Mouse (Mus musculus): ENCODE results near the gene Tstd2.

The Tstd2 gene

DNA sequence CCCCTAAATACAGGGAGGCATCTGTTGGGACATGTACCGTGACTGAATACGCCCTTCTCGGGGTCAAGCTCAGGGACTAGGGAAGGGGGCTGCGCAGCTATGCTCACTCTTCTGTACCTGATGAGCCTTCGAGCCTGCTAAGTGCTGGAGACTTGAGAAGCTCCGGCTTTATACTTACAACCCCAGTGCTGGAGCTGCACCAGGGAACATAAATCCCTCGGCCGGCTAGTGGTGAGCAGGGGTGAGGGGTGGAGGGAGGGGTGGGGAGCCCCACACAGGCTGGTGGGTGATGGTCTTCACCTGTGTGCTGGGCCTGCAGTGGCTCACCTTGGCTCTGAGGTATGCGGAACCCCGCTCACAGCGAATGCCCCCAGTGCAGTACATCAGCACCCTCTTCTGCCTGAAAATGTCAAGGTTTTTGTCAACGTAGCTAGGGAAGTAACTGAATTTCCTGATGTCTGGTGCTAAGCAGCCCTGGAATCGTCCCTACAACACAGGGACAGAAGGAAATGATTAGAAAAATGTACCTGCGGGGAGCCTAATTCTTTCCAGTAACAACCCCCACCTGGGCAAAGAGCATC lies 18.9 kb downstream of the Tstd2 start:
- in situ Hi-C loops (cut with MboI) = no loop called here

DNA sequence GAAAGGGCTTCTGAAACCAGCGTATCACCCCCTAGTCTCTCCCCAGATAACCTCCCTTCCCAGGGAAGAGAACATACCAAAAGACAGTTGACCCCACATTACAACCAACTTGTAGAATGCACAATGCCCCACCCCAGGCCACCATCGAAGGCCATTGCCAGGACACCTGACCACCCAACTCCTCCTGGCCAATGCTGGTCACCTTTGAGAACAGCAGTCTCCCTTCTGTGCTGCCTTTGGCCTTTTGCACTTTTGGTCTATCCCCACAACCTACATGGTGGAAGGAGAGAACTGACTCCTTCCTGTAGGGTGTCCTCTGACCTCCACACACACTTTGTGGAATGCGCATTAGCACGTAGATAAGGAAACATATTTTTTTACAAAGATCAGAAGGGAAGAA lies 21.0 kb downstream of the Tstd2 start:
- in situ Hi-C loops (cut with MboI) = no loop called here

DNA sequence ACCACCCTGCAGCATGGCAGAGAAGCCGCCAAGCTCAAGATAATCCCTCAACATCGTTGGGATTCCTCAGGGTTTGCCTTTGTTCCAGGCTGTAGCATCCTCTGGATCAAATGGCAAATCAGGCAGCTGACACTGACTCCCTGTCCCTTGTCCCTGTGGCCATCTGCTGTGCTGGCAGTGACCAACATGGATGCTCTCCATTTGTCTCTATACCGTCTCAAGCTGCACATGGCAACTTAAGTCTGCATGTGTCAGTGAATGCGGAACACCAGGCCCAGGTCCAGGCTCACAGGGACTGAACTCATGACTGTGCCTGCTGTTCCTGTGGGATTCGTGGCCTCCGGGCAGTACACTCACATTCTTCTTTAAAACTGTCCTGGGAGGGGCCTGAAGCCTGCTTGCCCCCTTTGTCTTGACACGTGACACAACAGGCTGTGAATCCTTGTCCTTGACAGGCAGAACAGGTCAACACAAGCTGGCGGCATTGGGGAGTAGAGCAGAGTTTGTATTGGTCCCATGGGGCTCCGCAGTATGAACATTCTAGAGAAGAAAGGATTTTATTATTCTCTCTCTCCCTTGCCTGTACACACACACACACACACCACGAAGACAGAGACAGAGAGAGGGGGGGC lies 21.8 kb downstream of the Tstd2 start:
- in situ Hi-C loops (cut with MboI) = no loop called here

DNA sequence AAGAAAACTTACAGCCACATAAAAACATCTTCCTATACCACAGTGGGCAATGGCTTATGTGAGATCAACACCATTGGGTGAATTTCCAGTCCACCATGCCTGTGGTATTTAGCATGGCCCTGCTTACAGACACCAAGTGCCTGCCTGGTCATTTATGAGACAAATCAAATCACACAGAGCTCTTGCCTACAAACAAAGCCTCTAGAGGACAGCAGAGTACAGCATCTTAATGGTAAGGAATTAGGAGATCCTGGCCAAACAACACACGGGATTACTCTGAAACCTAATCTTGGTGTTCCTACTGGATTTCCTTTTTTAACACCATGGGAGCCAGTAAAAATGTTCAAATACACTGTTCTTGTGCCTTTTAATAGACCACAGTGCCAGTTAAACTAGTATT lies 23.2 kb downstream of the Tstd2 start:
- in situ Hi-C loops (cut with MboI) = no loop called here

DNA sequence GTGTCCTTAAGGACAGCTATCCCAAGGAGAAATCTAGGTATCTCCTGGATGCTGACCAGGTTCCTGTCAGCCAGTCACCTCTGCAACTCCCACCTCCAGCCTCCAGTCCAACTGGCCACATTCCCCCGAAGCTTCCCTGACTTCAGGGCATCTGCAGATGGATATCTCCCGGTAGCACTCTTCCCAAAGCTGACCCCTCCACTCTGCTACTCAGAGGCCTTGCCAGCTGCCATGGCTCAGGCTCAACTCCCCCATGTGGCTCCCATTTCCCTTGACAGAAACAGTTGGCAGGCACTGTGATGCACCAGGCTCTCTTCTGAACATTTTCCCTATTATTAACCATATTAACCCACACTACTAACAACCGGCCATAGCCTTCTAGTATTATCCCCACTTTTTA lies 27.1 kb downstream of the Tstd2 start:
- in situ Hi-C loops (cut with MboI) = no loop called here

DNA sequence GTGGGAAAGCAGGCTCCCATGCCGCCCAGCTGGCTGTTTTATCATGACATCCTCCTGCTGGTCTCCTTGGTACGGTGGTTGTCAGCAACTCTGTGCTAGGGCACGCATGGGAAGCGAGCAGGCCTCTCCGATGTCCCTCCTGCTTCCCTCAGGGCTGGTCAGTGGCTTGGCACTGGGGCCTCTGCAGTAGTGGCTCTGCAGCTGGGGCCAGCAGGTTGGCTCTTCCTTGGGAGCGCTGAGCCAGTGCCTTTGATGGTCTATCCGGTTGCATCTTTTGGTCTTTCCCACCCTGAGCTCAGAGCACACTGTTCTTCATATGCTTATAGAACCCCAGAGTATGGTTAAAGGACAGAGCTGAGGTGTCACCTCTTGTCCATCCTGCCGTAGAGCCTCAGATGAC lies 28.4 kb downstream of the Tstd2 start:
- in situ Hi-C loops (cut with MboI) = no loop called here

DNA sequence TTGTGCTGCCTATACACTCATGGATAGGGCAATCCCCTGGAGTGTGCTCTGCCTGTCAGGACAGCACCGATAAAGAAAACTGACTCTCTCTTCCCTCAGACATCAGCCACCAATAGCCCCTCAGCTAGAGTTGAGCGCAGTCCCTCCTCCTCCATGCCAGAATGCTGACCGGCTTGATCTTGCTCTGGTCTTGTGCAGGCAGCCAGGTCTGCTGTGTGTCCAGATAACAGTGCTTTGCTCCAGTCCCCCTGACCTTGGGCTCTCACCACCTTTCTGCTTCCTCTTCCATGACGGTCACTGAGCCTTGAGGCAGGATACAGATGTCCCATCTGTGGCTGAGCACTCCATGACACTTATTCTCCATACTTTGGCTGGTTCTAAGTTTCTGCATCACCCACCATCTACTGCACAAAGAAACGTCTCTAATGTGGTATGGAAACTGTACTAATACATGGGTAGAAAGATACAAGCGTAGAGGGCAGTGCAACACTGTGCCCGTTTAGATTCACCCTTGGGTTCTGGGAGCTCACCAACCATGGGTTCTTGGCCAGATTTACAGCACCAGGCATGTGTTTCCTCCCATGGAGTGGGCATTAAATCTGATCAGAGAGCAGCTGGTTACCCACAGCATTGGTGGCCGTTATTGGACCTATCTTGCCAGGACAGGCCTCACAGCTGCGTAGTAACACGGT lies 36.3 kb downstream of the Tstd2 start:
- in situ Hi-C loops (cut with MboI) = no loop called here

DNA sequence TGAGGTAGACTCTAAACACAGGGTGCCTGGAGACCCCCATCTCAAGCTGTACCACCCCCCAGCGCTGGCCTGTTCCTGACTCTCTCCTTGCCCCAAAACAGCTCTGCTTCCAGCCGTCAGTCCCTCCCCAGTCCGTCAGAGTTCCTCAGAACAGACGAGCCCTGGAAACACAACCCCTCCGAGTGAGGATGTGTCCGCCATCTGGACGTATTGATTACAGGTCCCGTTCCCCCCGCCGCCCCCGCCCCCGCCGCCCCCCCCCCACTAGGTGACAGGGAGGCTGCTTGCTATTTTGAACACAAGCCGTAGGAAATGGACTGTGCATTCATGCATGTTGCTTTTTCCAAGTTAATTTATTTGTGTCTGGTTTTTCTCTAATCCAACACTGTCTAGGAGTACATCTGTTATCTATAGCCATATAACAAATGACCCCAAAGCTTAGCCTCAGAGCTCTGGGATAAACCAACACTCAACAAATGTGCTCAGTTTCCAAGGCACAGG lies 37.2 kb downstream of the Tstd2 start:
- in situ Hi-C loops (cut with MboI) = no loop called here

DNA sequence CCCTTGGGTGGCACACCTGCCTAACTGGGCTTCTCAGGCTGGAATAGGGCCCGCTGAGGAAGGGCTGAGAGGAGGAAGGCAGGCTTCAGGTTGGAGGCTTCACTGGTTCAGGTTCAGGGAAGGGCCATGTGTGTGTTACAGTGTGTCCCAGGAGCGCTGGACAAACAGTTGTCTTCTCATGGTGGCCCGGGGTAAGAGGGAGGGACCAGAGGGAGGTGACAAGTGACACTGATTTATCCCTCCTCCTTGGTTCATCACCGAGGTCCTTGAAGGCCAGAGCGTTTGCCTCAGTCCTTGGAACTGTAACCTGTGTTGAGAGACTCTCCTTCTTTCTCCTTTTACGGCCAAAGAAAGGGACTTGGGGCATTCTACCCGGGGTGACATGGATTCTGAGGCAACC lies 38.0 kb downstream of the Tstd2 start:
- in situ Hi-C loops (cut with MboI) = no loop called here

DNA sequence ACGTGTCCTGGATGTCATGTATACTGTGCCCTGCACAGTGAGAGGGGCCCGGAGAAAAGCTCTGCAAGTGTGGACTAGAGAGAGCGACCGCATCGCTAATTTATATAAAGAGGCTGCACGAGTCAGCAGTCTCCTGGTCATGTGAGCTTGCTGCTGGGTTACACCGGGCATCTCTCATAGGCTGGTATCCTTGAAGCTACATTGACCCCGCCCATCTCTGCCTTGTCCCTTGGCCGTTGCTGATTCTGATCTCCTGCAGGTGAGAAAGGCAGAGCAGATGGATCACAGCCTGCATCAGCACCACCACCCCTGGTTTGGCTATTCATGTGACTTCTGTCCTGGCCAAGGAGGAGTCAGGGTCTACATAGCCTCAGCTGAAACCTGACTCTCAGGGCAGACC lies 39.4 kb downstream of the Tstd2 start:
- in situ Hi-C loops (cut with MboI) = no loop called here

DNA sequence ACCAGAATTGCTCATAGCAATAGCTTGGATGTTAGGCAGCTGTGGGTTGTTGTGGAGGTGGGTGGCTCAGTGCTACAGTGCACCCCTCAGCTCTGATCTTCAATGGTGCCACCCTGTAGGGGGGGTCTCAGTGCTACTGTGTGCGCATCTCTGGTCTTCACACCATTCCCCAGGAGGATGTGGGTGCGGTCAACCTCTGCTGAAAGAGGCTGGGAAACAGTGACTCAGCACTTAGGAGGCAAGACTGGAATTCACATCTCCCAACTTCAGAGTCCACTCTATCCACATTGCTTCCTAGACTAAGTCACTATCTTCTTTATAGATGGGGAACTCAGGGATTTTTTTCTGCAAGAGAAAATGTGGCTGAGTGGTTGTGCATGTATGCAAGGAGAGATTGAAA lies 40.9 kb downstream of the Tstd2 start:
- in situ Hi-C loops (cut with MboI) = no loop called here

DNA sequence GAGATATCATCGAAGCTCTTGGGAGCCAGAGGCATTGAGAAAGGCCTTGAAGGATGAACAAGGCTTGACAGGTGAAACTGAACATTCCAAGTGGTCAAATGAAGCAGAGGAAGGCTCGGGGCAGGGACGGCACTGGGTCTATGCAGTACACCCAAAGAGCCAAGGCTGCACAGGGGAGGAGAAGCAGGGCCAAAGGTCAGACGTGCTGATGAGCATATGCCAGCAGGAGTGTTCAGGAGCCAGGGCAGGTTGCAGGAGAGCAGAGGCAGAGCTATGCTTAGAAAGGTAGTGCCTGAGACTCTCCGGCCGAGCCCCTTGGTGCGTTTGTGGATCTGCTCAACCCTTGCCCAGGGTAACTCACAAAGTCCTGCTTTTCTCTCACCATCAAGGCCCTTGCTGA lies 41.9 kb downstream of the Tstd2 start:
- in situ Hi-C loops (cut with MboI) = no loop called here

DNA sequence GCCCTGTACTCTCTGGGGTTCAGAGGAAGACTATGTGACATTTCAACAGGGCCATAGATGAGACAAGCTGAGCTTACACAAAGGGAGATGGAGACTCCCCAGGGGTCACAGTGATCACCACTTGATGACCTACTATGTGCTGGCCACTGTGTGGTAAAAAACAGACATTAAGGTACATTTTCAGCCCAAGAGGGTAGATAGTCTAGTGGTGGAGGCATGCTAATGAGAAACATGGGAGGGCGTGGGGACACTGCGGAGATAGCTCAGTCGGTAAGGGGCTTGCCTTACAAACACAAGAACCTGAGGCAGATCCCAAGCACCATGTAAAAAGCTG lies 42.7 kb downstream of the Tstd2 start:
- in situ Hi-C loops (cut with MboI) = no loop called here

DNA sequence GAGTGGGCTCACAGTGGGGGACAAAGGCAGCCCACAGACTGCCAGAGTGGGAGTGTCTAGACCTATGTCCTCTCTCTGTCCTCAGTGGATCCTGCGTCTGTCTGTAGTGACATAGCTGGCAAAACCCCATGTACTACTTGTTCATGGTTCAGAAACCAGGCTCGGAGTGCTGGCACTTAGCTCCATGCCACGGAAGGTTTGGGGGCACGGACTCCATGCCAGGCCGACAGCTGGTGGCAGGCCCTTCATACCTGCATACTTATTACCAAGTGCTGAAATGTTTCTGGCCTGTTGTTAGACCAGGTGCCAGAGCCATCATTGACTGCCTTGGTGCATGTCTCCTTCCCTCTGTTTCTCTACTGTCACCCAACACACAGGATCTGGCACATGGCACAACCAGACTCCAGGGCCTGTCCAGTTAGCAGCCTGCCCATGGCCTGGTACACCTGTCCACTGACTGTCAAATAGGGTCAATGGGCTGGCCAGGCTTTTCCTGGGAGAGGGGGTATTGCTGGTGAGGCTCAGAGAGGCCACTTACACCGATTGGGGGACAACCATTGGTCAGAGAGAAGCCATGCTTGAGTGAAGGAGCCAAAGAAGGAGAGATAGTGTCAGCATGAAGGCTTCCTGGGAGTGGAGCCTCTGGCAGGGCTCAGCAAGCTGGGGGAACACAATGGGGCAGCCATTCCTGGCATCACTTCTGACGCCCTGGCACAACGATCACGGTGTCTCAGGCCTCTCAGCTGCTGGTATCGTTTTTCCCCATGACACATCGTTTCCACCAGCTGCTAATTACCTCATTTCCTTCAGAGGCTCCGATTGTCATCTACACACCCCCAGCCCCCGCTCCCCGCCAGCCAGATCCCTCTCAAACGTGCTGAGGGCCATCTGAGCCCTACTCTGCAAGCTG lies 43.3 kb downstream of the Tstd2 start:
- in situ Hi-C loops (cut with MboI) = no loop called here

DNA sequence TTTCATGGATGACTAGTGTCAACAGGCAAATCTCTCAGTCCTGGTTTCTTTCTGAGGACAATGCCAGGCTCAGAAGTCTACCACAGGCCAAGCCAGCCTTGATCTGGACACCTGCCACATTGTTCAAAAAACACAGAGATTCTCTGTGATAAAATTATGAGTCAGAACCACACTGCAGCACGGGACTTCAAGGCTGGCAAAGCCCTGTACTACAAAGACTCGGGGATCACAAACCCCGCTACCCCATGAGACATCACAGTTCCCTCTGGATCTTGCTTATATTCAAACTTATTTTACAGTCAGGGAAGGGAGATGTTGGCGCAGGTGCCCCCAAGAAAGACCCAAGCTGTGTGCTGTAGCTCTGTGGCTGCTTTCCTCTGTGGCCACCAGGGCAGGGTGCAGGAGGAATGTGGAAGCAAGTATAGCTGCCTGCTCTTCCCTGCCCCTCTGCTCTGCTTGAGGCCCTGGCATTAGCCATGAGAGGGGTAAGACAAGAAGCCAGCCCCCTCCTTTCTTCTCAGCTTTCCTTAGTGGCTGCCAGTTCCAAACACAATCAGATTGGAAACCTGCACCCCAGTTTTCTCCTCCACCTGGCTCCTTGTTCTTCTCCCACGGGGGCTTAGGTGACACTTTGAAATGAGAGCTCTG lies 45.9 kb downstream of the Tstd2 start:
- in situ Hi-C loops (cut with MboI) = no loop called here

DNA sequence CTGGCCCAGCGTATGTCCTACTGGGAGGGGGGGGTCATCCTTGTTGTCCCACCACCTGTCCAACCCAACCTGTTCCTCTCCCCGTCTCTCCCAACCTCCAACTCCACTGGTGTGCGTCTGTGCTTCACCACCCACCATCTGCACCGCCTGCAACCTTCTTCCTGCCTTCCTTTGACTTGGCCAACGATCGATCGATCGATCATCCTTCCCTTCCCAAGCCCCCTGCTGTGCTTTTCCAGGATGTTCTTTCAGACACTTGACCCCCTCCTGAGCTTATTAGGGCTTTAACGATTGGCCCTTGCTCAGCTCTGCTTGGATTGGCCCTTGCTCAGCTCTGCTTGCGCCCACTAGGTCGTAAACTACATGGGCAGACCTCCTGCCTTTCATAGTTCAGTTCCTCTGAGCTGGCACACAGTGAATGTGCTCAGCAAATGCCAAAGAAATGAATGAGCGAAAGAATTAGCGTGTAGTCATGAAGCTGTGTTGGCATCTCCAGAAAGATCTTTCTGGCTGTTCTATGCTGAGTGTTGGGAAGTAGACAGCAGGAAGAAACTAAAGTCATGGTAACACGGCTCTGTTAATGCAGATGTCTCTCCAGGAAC lies 48.9 kb downstream of the Tstd2 start:
- in situ Hi-C loops (cut with MboI) = no loop called here

DNA sequence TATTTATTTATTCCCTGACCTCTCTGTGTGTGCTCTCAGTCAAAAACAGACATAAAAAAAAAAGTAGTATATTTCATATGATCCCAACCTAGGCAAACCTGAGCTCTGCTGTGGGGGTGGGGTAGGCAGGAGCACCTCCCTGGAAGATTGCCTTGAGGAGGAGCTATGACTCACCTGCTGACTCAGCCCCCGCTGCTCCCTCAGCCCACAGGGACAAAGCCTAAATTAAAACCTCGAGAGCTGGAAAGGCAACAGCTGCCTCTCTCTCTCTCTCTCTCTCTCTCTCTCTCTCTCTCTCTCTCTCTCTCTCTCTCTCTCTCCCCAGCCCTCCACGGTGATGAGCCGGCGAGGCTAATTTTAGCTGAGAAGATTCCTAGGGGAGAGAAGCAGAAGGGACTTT lies 50.6 kb downstream of the Tstd2 start:
- in situ Hi-C loops (cut with MboI) = no loop called here

DNA sequence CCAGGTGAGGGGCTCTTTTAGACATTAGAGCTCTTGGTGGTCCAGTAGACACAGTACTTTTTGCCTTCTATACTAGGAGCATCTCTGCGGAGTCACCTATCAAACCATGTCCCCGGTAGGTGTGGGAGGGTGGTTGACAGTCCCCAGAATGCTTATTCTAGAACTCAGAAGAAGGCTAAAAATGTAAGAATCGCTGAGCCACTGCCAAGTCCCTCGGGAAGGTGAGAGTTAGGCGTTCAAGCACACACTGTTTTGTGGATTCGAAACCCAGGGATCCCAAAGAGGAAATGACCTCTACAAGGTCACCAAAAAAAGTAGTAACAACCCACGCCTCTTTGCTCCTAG lies 51.1 kb downstream of the Tstd2 start:
- in situ Hi-C loops (cut with MboI) = no loop called here

DNA sequence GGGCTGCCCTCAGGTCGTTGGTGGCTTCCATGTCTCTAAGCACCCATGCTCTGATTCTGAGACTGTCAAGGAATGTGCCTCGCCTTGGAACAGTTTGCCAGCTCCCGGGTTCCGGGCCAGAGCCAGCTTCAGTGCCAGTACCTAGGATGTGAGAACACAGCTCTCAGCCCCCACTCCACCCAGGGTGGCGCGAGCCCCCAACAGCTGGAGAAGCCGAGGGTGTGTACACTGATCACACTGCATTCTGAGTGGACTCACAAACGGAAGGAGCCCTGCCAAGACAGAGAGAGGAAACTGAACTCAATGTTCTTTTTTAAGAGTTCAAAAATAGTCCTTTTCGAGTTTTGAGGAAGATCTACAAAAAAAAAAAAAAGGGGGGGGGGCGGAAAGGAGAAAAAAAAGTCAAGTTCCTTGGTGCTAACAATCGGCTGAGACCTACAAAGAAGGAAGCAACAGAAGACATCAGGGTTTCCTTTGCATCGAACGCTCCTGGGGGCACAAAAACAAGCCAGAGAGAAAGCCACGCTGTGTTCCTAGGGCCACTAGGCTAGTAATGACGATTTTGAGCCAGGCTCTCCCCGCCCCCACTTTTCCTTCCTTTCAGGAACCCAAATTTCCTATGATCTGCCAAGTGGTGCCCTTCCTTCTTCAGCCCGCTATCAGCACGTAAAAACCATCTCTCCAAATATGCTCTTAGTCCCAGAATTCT lies 51.6 kb downstream of the Tstd2 start:
- in situ Hi-C loops (cut with MboI) = no loop called here

DNA sequence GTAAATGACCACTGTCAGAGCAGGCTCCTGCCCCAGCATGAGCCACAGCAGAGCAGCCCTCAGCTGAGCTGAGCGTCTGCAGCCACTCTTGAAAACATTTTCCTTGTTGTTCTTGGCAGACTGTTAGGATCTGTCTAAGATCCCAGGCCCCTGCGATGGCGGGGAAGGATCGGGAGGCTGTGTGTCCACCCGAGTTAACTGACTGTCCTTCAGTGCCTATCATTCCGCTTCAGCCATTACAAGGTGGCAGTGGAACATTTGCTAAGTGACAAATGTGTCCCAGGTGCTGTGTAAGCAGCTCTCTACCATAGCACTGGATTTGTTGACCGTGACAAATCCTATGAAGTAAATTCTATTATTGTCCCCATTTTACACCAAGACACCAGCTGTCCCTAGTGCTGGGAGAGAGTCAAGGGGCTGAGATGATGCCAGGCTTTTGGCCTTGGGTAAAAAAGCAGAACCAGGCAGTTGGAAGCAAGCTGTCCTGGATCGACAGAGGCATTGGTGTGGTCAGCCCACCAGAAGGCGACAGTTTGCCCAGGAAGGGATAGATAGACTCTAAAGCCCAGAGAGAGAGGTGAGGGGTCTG lies 53.2 kb downstream of the Tstd2 start:
- in situ Hi-C loops (cut with MboI) = no loop called here

All from mature B cell (primary cell).